Mouse (Mus musculus): ENCODE data around the gene Cox14.

- no peak for TF ChIP-seq POLR2A (IDR thresholded peaks at IDR 0.05; ENCODE audit: control insufficient read depth in 1 of 2, insufficient read depth in 1 of 2, low read depth in 1 of 2, low read length in 2 of 2, poor library complexity in 1 of 2)
- TF ChIP-seq CTCF (IDR thresholded peaks at IDR 0.05 in 2 of 3, conservative IDR thresholded peaks at IDR 0.05 in 1 of 3; ENCODE audit: control insufficient read depth in 1 of 3, insufficient read depth in 1 of 3, low read depth in 2 of 3, low read length in 3 of 3, poor library complexity in 1 of 3, severe bottlenecking in 1 of 3) = peak; percentile 69 to 76 (median 76)
- no peak for TF ChIP-seq E2F4 (IDR thresholded peaks at IDR 0.05; ENCODE audit: borderline replicate concordance, low read depth, low read length)
- TF ChIP-seq GATA1 (IDR thresholded peaks at IDR 0.05; ENCODE audit: low read depth, low read length) = no peak
- no peak; a peak in 1 of 4 replicates for TF ChIP-seq EP300 (IDR thresholded peaks at IDR 0.05; ENCODE audit: low read depth in 1 of 2, low read length in 2 of 2)
These were observed 961 bp upstream of the Cox14 start for GRCm38 (mm10) chr15:99724292-99725021.

Measured in MEL (cell line).